Mouse (Mus musculus) G1E (cell line): ENCODE measurements at regions not wholly inside any gene's neighbourhood (a gene's known extent, or its start where the extent isn't known, plus 50 kb on each side); places are given as distances from the start of the nearest gene placed in this dataset.

Source experiments
- CTCF ChIP-seq: IDR thresholded peaks from 2 replicates; pipeline ENCODE4 v1.5.1; 2012; ENCODE audit warnings: low read depth, low read length, inconsistent platforms, mixed read lengths
- GATA1 ChIP-seq: IDR thresholded peaks from 2 replicates; pipeline ENCODE4 v1.6.1; 2012; ENCODE audit warnings: borderline replicate concordance, low read length, inconsistent platforms, mixed read lengths
- GATA2 ChIP-seq: IDR thresholded peaks from 2 replicates; pipeline ENCODE4 v1.6.1; 2012; ENCODE audit warnings: low read depth, low read length, inconsistent platforms, borderline replicate concordance
- TAL1 ChIP-seq: conservative IDR thresholded peaks from 2 replicates; pipeline ENCODE4 v1.6.1; 2012; ENCODE audit warnings: low read depth, low read length, inconsistent platforms, mixed read lengths

GRCm38 (mm10) chr10:97114501-97114900, 364.9 kb upstream of the Dcn start:
- TF ChIP-seq CTCF (no peak), TAL1 (no peak), GATA1 (no peak), GATA2 (no peak)
